Comparison of ENCODE assay signal across 1 mouse cellular context in genomic region chr4:62506798-62507197, GRCm38 (mm10).
A peak's percentile ranks its signal among the peaks of the same experiment; 100 is the strongest.
TF ChIP-seq lines count a peak whose summit lies in the region.

No protein-coding gene starts in this region.

TF ChIP-seq in CH12.LX, 34 proteins besides CTCF, POLR2A, EP300 and RAD21:
- no peak for TF ChIP-seq TCF12 (IDR thresholded peaks at IDR 0.05; ENCODE audit: low read depth, low read length)
- TF ChIP-seq SMC3 (IDR thresholded peaks at IDR 0.05; ENCODE audit: low read depth, low read length) = peak; percentile 88
- peak; percentile 50; the same call in 1 of the 2 replicates for TF ChIP-seq IRF4 (IDR thresholded peaks at IDR 0.05; ENCODE audit: low read depth, low read length)
- no peak for TF ChIP-seq HCFC1 (IDR thresholded peaks at IDR 0.05; ENCODE audit: low read depth, low read length)
- no peak for TF ChIP-seq KAT2A (IDR thresholded peaks at IDR 0.05; ENCODE audit: insufficient replicate concordance, low read length)
- TF ChIP-seq ZC3H11A (IDR thresholded peaks at IDR 0.05; ENCODE audit: low read depth, low read length) = peak; percentile 67
- 0 out of 2 replicates have a peak, but pooled peaks have one; percentile 21 for TF ChIP-seq NRF1 (IDR thresholded peaks at IDR 0.05; ENCODE audit: low read depth, low read length)
- peak; percentile 63 for TF ChIP-seq ELF1 (IDR thresholded peaks at IDR 0.05; ENCODE audit: low read depth, low read length)
- peak; percentile 53; the same call in 1 of the 2 replicates for TF ChIP-seq MEF2A (IDR thresholded peaks at IDR 0.05; ENCODE audit: borderline replicate concordance, low read depth, low read length)
- TF ChIP-seq CHD1 (IDR thresholded peaks at IDR 0.05; ENCODE audit: low read depth, low read length) = no peak
